Mouse (Mus musculus) G1E (cell line): Measurements from ENCODE around the gene Polg2.

Experiments used
- CTCF ChIP-seq: IDR thresholded peaks from 2 replicates; pipeline ENCODE4 v1.5.1; 2012; ENCODE audit warnings: low read depth, low read length, inconsistent platforms, mixed read lengths
- GATA1 ChIP-seq: IDR thresholded peaks from 2 replicates; pipeline ENCODE4 v1.6.1; 2012; ENCODE audit warnings: borderline replicate concordance, low read length, inconsistent platforms, mixed read lengths
- GATA2 ChIP-seq: IDR thresholded peaks from 2 replicates; pipeline ENCODE4 v1.6.1; 2012; ENCODE audit warnings: low read depth, low read length, inconsistent platforms, borderline replicate concordance
- POLR2AphosphoS5 ChIP-seq: IDR thresholded peaks from 2 replicates; pipeline ENCODE4 v1.6.1; 2012; ENCODE audit warnings: low read depth, low read length, inconsistent platforms; ENCODE audit not compliant: insufficient replicate concordance

DNA sequence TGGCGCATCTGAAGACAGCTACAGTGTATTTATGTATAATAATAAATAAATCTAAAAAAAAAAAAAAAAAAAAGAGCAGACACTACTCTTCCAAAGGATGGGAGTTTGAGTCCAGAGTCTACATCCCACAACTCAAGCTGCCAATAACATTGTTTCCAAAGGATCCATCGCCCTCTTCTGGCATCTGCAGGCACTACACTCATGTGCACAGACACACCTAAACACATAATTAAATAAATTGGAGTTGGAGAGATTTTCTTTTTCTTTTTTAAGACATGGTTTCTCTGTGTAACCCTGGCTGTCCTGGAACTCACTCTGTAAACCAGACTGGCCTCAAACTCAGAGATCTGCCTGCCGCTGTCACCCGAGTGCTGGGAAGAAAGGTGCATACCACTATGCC, 11.8 kb downstream of the Polg2 start:
- TF ChIP-seq CTCF, result no peak
- TF ChIP-seq GATA1, result no peak
- TF ChIP-seq POLR2AphosphoS5, result no peak
- TF ChIP-seq GATA2, result no peak
